Mouse (Mus musculus) mouse embryonic stem cell (cell line): ENCODE data around the gene Tnf.

ENCODE experiments used
- in situ Hi-C, 2 experiments: fragments of 300-500 bp; cut with MboI; formaldehyde crosslinking; loops; 1 replicate in 1 of 2; 3 replicates in 1 of 2; pipeline ENCODE4 v1.14.3; 2019 to 2020; ENCODE audit warnings: low sequenced_read_pairs in 2 of 2, low pct_unique_long_range_greater_than_20kb in 1 of 2, mixed read lengths in 1 of 2; ENCODE audit not compliant: unreplicated experiment in 1 of 2

Gene Tnf

GRCm38 (mm10) chr17:35205380-35205769, 3.6 kb upstream of the Tnf start:
- in situ Hi-C loops = no loop called here

- in situ Hi-C loops = no loop called here
Observed at GRCm38 (mm10) chr17:35204494-35205379, 2.9 kb upstream of the Tnf start, which contains the start of gene Lta. Lta (minus strand) TSS chr17:35205351.

DNA sequence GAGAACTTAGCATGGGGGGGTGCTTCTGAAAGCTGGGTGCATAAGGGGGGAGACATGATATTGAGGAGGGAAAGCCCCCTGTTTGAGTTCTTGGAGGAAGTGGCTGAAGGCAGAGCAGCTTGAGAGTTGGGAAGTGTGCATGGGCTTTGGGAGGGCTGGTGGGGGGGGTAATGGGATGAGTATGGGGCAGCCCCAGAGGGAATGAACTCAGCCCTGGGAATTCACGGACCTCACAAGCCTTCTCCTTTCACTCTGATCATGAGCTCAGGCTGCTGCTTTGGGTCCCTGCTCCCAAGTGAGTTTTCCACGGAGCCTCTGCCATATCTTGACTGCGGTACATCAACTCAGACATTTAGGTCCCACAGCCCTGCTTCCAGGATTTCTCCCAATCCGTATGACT, 635 bp upstream of the Tnf start:
- in situ Hi-C loops = no loop called here

DNA sequence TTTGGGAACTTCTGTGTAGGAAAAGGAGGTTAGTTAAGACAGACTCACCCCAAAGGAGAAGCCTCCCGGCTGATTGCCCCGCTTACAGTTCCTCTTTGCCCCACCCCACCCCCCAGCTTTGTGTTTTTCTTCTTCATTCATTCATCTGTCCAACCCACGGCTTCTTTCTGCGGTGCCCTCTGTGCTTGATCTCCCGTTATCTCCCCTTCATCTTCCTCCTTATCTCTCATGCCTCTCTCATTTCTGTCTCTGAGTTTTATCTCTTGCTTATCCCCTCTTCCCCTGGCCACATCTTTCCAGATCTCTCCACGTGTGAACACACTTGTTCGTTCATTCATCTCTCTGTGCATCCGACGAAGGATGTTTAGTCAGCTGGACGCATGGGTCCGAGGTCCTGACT, 679 bp downstream of the Tnf start:
- in situ Hi-C loops = no loop called here

DNA sequence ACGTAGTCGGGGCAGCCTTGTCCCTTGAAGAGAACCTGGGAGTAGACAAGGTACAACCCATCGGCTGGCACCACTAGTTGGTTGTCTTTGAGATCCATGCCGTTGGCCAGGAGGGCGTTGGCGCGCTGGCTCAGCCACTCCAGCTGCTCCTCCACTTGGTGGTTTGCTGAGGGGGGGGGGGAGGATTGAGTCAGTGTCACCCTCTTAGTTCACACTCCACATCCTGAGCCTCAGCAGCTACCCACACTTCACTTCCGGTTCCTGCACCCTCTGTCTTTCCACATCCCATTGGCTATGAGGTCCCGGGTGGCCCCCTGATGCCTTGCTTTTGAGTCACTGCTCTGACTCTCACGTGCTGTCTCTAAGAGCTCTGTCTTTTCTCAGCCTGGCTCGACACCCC, 1.4 kb downstream of the Tnf start:
- in situ Hi-C loops = no loop called here

GRCm38 (mm10) chr17:35198946-35199345, 2.9 kb downstream of the Tnf start:
- in situ Hi-C loops = no loop called here

- in situ Hi-C loops = no loop called here
Observed at GRCm38 (mm10) chr17:35198029-35198428, 3.8 kb downstream of the Tnf start.

DNA sequence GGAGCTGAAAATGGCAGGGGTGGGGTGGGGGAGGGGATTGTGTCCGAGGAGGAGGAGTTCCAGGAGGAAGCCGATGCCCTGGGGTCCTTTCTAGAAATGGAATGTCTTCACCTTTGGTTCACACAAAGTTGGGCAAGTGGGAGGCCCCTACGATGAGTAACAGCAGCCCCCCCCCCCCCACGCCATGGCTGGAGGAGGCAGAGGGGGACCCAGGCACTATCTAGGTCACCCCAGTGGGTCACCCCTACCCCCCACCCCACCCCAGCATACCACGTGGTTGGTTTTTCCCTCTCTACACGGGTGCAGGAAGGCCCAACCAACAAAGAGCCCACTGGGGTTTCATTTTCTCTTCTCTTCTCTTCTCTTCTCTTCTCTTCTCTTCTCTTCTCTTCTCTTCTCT, 4.7 kb downstream of the Tnf start:
- in situ Hi-C loops = no loop called here

GRCm38 (mm10) chr17:35196321-35196641, 5.5 kb downstream of the Tnf start:
- in situ Hi-C loops = no loop called here

GRCm38 (mm10) chr17:35195631-35196320, 6.0 kb downstream of the Tnf start:
- in situ Hi-C loops = no loop called here

GRCm38 (mm10) chr17:35194844-35195630, 6.8 kb downstream of the Tnf start:
- in situ Hi-C loops = no loop called here

- in situ Hi-C loops = no loop called here
Observed at GRCm38 (mm10) chr17:35193881-35194843, 7.6 kb downstream of the Tnf start, which contains the start of gene Ltb. Ltb (plus strand) TSS chr17:35194439.

- in situ Hi-C loops = no loop called here
Observed at GRCm38 (mm10) chr17:35192924-35193323, 8.9 kb downstream of the Tnf start.

- in situ Hi-C loops = no loop called here
Observed at GRCm38 (mm10) chr17:35191723-35192122, 10.1 kb downstream of the Tnf start.

DNA sequence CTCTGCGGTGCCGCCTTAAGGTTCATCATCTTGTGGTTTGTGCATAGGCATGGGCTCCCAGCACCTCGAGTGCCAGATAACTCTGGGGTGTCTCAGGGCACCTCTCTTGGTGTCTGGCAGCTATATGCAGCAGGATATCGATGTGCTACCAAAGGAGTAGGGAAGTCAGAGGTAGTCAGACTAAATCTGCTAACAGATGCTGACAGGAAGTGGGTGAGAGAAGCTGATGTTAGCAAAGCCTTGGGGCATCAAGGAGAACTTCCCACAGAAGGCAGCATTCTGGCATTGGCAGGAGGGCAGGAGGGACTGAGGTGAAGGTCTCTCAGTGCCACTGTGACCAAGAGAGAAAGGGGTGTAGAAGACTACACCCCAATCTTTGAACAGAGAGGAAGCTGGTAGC, 11.7 kb downstream of the Tnf start:
- in situ Hi-C loops = no loop called here

DNA sequence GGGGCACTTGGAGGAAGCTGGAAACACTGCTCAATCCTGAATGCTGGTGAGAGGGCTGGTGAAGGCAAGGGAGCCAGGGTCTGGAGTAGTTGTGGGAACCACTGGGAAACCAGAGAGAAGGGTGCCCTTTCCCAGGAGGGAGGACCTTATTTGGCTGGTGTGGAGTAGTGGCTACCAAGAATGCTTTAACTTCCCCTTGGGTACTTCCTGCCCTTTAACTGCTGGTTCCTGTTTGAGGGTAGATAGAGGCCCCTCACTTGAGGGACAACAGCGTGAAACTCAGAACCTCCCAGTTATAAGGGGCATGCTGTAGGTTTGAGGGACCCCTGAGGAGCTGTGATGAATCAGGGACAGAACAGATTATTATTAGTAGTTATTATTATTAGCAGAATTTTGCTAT, 12.6 kb downstream of the Tnf start:
- in situ Hi-C loops = no loop called here

- in situ Hi-C loops = no loop called here
Observed at GRCm38 (mm10) chr17:35187959-35188610, 13.7 kb downstream of the Tnf start, which contains the start of gene Lst1. Lst1 (minus strand) TSS chr17:35188439.

DNA sequence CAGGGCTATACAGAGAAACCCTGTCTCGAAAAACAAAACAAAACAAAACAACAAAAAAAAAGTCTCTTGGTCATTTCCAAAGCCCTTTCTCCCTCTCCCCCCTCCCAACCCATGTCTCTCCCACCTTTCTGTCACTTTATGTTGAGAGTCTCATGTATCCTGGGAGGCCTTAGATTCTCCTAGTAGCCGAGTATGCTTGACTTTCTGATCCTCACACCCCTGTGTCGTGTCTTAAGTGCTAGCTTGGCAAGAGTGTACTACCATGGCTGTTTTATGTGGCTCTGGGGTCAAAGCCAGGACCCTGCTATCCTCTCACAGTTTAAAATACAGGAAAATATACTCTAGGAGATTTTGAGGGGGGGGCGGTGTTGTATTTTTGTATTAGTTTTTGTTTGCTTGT, 14.5 kb downstream of the Tnf start:
- in situ Hi-C loops = no loop called here
